Mouse (Mus musculus) C2C12 (cell line): ENCODE data around the gene St7l.

Source experiments
- CEBPB ChIP-seq: IDR thresholded peaks from one replicate; pipeline ENCODE4 v1.6.1; 2011; ENCODE audit warnings: low read depth, mild to moderate bottlenecking, control low read depth, moderate library complexity
- CTCF ChIP-seq: IDR thresholded peaks from one replicate; pipeline ENCODE4 v1.5.1; 2011; ENCODE audit not compliant: control insufficient read depth, insufficient read depth, insufficient read length
- FOSL1 ChIP-seq: IDR thresholded peaks from one replicate; pipeline ENCODE4 v1.8.0; 2011; ENCODE audit warnings: mild to moderate bottlenecking, low read length; ENCODE audit not compliant: poor library complexity, insufficient read depth, severe bottlenecking
- MAX ChIP-seq: IDR thresholded peaks from one replicate; pipeline ENCODE4 v1.6.1; 2011; ENCODE audit warnings: mild to moderate bottlenecking, control low read depth
- MYOD1 ChIP-seq: IDR thresholded peaks from one replicate; pipeline ENCODE4 v1.6.1; 2011; ENCODE audit warnings: low read depth; ENCODE audit not compliant: control insufficient read depth, insufficient read length
- MYOG ChIP-seq: IDR thresholded peaks from one replicate; pipeline ENCODE4 v1.6.1; 2011; ENCODE audit not compliant: control insufficient read depth, insufficient read length; ENCODE audit errors: extremely low read depth
- USF1 ChIP-seq: IDR thresholded peaks from one replicate; pipeline ENCODE4 v1.6.1; 2011; ENCODE audit warnings: low read depth, mild to moderate bottlenecking, control low read depth, moderate library complexity

DNA sequence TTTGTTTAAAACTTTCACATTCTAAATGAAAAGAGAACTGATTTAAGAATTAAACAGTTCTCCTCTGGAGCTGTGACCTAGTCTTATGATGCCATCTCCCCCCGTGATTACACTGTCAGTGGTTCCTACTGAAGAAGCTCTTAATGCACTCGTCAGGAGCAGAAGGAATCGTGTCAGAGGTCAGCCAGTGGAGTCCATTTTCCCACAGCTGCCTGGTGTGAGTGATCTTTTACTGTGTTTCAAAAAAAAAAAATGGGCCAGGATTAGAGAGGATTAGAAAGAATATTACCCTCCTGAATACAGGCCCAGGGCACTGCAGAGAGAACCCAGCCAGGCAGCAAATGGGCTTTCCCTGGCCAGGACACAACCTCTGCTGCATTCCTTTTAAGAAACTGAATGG lies 51.2 kb downstream of the St7l start:
- TF ChIP-seq CTCF = no peak
- no peak for TF ChIP-seq MAX
- TF ChIP-seq MYOG = no peak
- no peak for TF ChIP-seq CEBPB
- TF ChIP-seq MYOD1 = no peak
- no peak for TF ChIP-seq FOSL1
- TF ChIP-seq USF1 = no peak
